Mouse (Mus musculus) stomach, postnatal 0 days (tissue): ENCODE measurements around the gene Uqcc2. TPM values are rescaled to one million over a fixed set of nuclear protein-coding genes. Genes with fewer than 3 reads are reported as not detected.

Source experiments
- ATAC-seq: fragments of 200-750 bp; cut with Nextera tagmentation; 2 replicates; pipeline ENCODE4 v1.8.0; 2017; ENCODE audit not compliant: low FRiP score, low TSS enrichment
- DNase-seq: peaks from one replicate; pipeline ENCODE4 v3.0.0-alpha.2; 2016; ENCODE audit warnings: low spot score
- H3K27ac ChIP-seq: fragments of 300-500 bp; sonication (generic); replicated peaks from 2 replicates; pipeline ENCODE4 v1.5.1; 2014; ENCODE audit warnings: mild to moderate bottlenecking, control low read depth
- H3K27me3 ChIP-seq: fragments of 300-500 bp; sonication (generic); 2 replicates; pipeline ENCODE4 v1.6.1; 2014; ENCODE audit warnings: low read length; ENCODE audit not compliant: control insufficient read depth, insufficient read depth
- H3K36me3 ChIP-seq: fragments of 300-500 bp; sonication (generic); 2 replicates; pipeline ENCODE4 v1.6.1; 2014; ENCODE audit warnings: low read length, mixed read lengths; ENCODE audit not compliant: control insufficient read depth, insufficient read depth
- H3K4me1 ChIP-seq: fragments of 300-500 bp; sonication (generic); replicated peaks from 2 replicates; pipeline ENCODE4 v1.6.1; 2014; ENCODE audit warnings: antibody characterized with exemption; ENCODE audit not compliant: control insufficient read depth, insufficient read depth
- H3K4me2 ChIP-seq: fragments of 300-500 bp; sonication (generic); replicated peaks from 2 replicates; pipeline ENCODE4 v1.6.1; 2014; ENCODE audit warnings: low read depth, mild to moderate bottlenecking, control low read depth, moderate library complexity
- H3K4me3 ChIP-seq: fragments of 300-500 bp; sonication (generic); 2 replicates; pipeline ENCODE4 v1.5.1; 2014; ENCODE audit warnings: low read depth, low read length, control low read depth
- H3K9ac ChIP-seq: fragments of 300-500 bp; sonication (generic); 2 replicates; pipeline ENCODE4 v1.6.1; 2014; ENCODE audit warnings: mild to moderate bottlenecking, low read length, control low read depth, mixed read lengths
- H3K9me3 ChIP-seq: fragments of 300-500 bp; sonication (generic); 2 replicates; pipeline ENCODE4 v1.6.1; 2016; ENCODE audit warnings: low read length; ENCODE audit not compliant: control insufficient read depth
- CTCF ChIP-seq: IDR thresholded peaks from 2 replicates; pipeline ENCODE4 v1.5.1; 2016; ENCODE audit warnings: antibody characterized with exemption, low read depth, mild to moderate bottlenecking, moderate library complexity
- EP300 ChIP-seq: optimal IDR thresholded peaks from 2 replicates; pipeline ENCODE3; 2016; ENCODE audit warnings: antibody characterized with exemption
- WGBS: fragments of 180-500 bp; shearing (Covaris S2); extraction: QIAGEN DNeasy Blood & Tissue Kit; methylation state at CpG from one replicate; pipeline ENCODE4 v1.1.7; 2014; 5-methylcytosine and 5-hydroxymethylcytosine counted together
- polyA plus RNA-seq: library from polyadenylated mRNA; unstranded; fragments of >200 nt; fragmentation: Nextera tagmentation; extraction: Ambion mirVana; gene quantifications from 2 replicates; pipeline ENCODE4 v1.2.1, GENCODE M21; 2015

The Uqcc2 gene
- polyA plus RNA-seq, 1 experiment from 2014 or later = 250 TPM

DNA sequence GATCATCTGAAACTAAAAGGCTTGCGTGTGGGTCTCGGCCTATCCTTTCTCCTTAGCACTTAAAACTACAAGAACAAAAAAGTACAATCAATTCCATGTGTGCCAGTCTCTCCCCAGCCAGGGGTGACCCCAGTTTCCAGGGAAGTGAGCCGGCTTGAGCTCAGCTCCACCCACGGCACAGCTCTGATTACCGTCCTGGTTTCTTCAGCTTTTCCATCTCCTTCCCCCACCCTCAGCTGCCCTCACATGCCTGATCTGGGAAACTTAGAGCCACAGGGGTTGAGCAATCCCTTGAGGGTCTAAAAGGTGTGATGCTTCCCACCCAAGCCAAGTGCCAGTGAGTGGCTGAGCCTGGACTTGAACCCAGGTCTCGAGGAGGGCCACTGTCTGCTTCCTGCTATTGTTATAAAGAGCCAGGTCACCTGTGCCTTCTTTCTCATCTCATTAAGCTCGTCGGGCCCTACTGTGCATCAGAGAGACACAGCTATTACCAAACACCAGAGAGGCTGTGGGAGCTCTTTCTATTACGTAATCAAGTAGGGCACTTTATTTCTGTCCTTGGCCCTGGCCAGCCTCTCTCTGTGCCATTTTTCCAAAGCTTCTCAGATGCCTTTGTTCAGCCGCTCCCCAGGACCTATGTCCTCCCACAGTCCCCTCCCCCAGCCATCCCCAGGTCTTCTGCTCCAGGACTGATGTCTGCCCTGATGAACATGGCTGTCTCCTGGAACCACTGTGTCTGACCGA, 36.4 kb upstream of the Uqcc2 start:
- no peak for TF ChIP-seq CTCF
- no peak for TF ChIP-seq EP300
- ATAC-seq (no peak), DNase-seq (no peak)
- H3K4me2 ChIP-seq = no peak overlapping the region
- no peaks in the 10 kb centered on the region for H3K36me3 ChIP-seq
- 75% methylated on average over 11 of the region's 11 CpGs for WGBS
- no peak overlapping the region for H3K9ac ChIP-seq
- H3K4me3 ChIP-seq = no peak overlapping the region
- no peaks in the 10 kb centered on the region for H3K27me3 ChIP-seq
- no peaks in the 10 kb centered on the region for H3K9me3 ChIP-seq
- H3K27ac ChIP-seq = no peak overlapping the region
- no peaks in the 10 kb centered on the region for H3K4me1 ChIP-seq

DNA sequence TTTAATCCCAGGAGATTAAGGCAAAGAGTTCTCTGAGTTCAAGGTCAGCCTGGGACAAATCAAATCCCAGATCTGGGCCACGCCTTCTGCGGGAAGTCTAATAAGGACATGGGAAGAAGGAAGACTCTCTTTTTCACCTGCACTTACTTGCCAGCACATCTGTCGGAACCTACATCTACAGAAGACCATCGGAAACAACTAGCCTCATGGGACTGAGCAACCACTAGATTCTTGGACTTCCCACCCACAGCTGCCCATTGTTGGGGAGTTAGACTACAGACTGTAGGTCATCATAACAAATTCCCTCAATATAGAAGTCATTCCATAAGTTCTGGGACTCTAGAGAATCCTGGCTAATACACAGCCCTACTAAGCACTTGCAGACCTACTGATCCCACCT, 34.9 kb upstream of the Uqcc2 start:
- Histone ChIP-seq H3K9ac (no peak overlapping the region), H3K4me2 (no peak overlapping the region), H3K4me1 (no peaks in the 10 kb centered on the region), H3K27me3 (no peaks in the 10 kb centered on the region), H3K27ac (no peak overlapping the region), H3K4me3 (no peak overlapping the region), H3K9me3 (no peaks in the 10 kb centered on the region), H3K36me3 (no peaks in the 10 kb centered on the region)
- ATAC-seq (no peak), DNase-seq (no peak)
- WGBS = 93% methylated on average over 4 of the region's 4 CpGs
- TF ChIP-seq CTCF = no peak
- TF ChIP-seq EP300 = no peak

DNA sequence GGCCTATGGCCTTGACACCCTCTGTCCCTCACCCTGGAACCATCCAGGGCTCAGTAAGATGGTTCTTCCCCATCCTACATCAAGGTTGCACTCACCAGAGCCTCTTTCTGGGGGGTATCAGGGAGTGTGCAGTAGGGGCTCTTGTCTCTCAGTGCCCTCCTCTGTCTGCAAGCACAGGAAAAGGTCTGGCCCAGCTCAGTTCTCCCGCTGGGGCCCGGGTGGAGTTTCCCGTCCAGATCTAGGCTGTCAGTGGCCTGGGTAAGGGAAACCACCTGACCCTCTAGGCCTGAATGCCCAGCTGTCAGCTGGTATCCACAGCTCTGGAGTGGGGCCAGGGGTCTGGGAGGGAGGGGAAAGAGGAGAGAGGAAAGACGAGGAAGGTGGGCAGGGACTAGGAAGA, 33.8 kb upstream of the Uqcc2 start, which contains the start of gene Ip6k3:
Gene Ip6k3 (minus strand): TSS at position 251 of the 400 bp plus-strand sequence.
- Histone ChIP-seq H3K27ac (no peak within 1 kb of the TSS), H3K4me1 (no peaks in the 10 kb centered on the region), H3K4me3 (no peak within 1 kb of the TSS), H3K9ac (no peak within 1 kb of the TSS), H3K27me3 (no peaks in the 10 kb centered on the region), H3K9me3 (no peaks in the 10 kb centered on the region), H3K4me2 (no peak within 1 kb of the TSS), H3K36me3 (no peaks in the 10 kb centered on the region)
- ATAC-seq (no peak), DNase-seq (no peak)
- no peak for TF ChIP-seq CTCF
- TF ChIP-seq EP300 = no peak
- 45% methylated on average over 4 of the region's 4 CpGs for WGBS

DNA sequence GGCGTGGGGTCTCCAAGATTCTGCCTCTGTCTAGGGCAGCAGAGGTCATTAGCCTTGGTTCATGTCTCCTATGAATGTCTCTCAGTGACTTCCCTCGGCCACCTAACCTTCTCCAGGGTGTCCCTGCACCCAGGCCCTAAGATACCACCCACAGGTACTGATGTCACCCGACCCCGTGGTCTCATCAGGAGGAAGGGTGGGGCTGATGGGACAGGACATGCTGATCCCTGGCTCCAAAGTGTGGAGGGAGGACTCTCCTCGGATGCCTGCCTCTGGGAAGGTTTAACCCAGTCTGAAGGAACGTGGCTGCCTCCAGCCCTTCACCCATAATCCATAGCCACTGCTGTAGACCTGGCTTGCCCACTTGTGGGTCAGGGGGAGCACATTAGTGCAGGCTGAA, 33.2 kb upstream of the Uqcc2 start:
- DNase-seq (no peak), ATAC-seq (no peak)
- Histone ChIP-seq H3K36me3 (no peaks in the 10 kb centered on the region), H3K9ac (no peak overlapping the region), H3K27ac (no peak overlapping the region), H3K4me3 (no peak overlapping the region), H3K4me2 (no peak overlapping the region), H3K4me1 (no peaks in the 10 kb centered on the region), H3K9me3 (no peaks in the 10 kb centered on the region), H3K27me3 (no peaks in the 10 kb centered on the region)
- 63% methylated on average over 6 of the region's 6 CpGs for WGBS
- TF ChIP-seq EP300 = no peak
- TF ChIP-seq CTCF = no peak

DNA sequence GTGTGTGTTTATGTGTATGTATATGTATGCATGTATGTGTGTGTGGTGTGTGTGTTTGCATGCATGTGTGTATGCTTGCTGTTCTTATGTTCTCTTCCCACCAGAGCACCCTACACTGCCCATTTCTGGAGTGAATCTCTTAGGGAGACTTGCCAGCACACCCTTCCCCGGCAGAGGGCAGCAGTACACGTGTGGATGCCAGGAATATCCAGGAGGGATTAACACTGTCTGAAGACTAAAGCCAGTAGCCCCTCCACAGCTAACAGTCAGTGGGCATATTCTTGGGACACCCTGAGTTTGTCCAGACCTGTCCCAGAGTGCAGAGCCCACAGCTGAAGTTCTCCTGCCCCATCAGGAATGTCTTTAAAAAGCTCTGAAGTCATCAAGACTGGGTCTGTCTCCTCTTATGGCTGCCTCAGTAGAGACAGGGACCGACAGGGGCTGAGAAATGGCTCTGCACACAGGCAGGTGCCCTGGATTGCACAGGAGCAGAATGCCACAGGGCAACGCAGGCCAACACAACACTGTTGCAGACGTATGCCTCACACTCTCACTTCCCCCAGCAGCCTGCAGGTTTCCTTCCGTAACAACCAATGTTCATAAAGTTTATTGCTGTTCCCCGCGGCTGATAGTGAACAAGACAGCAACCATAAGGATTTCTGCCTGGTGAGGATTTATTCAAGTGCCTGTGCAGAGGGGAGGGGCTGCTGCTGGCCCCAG, 31.5 kb upstream of the Uqcc2 start:
- Histone ChIP-seq H3K9me3 (no peaks in the 10 kb centered on the region), H3K9ac (no peak overlapping the region), H3K4me2 (no peak overlapping the region), H3K4me1 (no peaks in the 10 kb centered on the region), H3K36me3 (no peaks in the 10 kb centered on the region), H3K27me3 (no peaks in the 10 kb centered on the region), H3K4me3 (no peak overlapping the region), H3K27ac (peak overlapping the region; percentile 35; the same call in 1 of the 2 replicates)
- TF ChIP-seq EP300 (no peak), CTCF (peak; percentile 82)
- peak; percentile 59; the same call in 1 of the 2 replicates for ATAC-seq
- DNase-seq = peak; percentile 63
- 55% methylated on average over 8 of the region's 8 CpGs for WGBS

DNA sequence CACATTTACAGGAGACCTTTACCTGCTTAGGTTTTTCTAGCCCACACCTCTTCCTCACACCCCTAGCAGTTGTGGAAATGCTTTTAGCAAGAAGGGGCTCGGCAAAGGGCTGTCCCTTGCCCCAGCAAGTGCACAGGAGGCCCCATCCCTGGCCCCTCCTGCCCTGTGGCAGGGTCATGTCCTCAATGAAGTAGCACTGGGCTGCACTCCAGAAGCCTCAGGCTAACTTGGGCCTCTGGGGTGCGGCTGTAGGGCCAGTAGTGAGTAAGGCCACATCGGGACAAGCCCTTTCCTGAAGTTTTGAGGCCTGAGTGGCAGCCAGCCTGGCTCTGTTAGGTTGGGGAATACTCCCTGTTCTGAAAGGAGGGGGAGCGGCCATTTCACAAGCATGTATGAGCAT, 27.2 kb upstream of the Uqcc2 start:
- WGBS = 57% methylated on average over 4 of the region's 4 CpGs
- Histone ChIP-seq H3K4me2 (no peak overlapping the region), H3K4me3 (no peak overlapping the region), H3K27me3 (no peaks in the 10 kb centered on the region), H3K27ac (0 out of 2 replicates have a peak overlapping the region, but pooled peaks have one; percentile 40), H3K9me3 (no peaks in the 10 kb centered on the region), H3K4me1 (no peaks in the 10 kb centered on the region), H3K36me3 (no peaks in the 10 kb centered on the region), H3K9ac (no peak overlapping the region)
- TF ChIP-seq EP300 (no peak), CTCF (no peak)
- ATAC-seq = peak; percentile 45; the same call in 1 of the 2 replicates
- DNase-seq = peak; percentile 51
